Mouse (Mus musculus): Measurements from ENCODE around the gene Prkn.

DNA sequence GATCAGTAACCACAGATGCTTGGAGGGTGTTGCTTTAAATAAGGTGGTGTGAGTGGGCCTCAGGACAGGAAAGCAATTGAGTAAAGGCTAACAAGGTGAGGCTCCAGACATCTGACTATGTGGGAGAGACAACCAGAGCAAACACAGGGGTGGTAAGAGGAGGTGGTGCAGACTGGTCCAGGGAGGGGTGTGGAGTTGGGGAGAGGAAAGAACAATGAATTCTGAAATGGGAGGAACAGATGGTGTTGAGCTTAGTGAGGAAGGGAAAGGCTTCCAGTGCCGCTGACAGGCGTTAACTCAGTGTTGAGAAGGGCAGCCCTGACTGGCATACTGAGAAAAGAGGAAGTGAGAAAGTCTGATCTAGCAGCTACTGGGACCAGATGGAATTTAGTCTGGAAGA is 267.7 kb downstream of the Prkn start:
- TF ChIP-seq CTCF (IDR thresholded peaks at IDR 0.05; ENCODE audit: borderline replicate concordance, extremely low read depth, insufficient read depth, insufficient read length): no peak
- no peak for TF ChIP-seq POLR2A (IDR thresholded peaks at IDR 0.05; ENCODE audit: borderline replicate concordance, extremely low read depth, insufficient read depth, insufficient read length, poor library complexity, severe bottlenecking)
